Mouse (Mus musculus) lung, postnatal 4 days (tissue): ENCODE results near the gene Fen1.

Source experiments
- DNase-seq, 2 experiments: peaks; one replicate each; pipeline ENCODE4 v3.0.0; 2021

Fen1 gene

DNA sequence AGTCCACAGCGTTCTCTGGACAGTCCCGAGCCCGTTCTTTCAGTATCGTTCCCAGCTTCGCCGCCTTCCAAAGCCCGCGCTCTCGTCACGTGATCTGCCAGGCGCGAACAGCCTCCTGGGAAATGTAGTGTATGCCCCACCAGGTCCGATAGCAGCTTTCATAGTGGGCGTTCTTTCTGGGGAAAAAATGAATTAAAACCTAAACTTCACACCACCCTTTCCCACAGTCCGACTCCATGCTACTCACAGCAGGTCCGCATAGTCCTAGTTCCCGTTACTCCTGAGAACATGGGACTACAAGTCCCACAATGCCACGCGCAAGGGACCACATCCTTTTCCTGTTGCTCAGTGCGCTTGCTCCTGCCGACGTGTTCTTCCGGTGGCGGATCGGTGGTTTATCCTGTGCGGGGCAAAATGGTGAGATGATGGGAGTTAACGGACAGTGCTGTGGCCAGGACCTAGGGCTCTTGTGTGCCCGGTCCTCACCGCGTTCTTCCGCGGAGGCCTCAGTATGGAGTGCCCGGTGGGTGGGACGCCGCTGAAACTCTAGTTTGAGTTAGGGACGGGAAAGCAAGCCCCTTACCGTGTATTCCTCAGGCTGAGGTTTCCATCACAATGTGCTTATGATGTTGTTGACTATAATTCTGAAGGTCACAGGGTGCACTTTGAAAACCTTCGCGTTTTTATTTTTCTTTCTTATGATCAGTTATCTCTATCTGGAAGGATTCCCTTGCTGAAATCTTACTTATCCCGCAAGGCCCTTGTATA is at the start of gene Fen1, which contains the start of gene Tmem258:
Fen1 (minus strand) TSS at position 322 of the 768 bp plus-strand sequence.
Tmem258 (plus strand) TSS at position 167 of the 768 bp plus-strand sequence.
- peak; percentile 91 to 93 for DNase-seq

DNA sequence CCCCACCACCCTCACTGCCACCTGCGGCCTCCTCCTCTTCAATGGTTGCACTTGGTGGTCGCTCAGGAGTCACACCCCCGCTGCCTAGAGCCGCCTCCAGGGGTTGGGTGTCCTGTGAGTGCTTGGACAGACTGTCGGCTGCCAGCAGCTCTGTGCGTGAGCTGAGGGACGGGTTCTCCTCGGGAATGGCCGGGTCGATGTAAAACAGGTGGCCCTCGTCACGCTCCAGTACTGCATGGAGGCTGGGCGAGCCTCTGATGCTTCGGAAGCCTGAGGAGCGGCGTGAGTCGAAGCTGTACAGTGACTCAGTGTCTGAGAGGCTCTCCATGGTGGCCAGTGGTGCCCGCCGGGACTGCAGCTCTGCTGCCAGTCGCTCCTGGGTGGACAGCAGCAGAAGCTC is 44.2 kb upstream of the Fen1 start:
- peak; percentile 32 to 75 for DNase-seq

DNA sequence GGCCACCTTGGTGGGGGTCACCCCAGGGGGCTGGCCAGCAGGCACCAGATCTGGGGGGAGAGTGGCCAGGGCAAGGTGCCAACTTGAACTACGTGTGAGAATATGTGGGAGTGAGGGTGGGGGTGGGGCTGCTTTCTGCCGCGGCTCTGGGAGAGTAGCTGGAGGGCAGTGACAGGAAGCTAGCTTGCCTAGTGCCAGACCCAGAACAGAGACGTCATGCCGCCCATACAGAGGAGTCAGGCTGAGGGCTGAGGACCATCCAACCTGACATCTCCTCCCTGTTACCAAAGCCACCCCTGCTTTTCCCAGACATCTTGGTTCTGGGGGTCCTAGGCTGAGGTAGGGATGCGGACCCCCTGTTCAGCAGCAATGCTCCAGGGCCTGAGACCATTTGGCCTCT is 43.2 kb upstream of the Fen1 start:
- peak in 1 of 2 experiments; percentile 21 for DNase-seq

- peak; percentile 57 to 64 for DNase-seq
Observed at GRCm38 (mm10) chr19:10244183-10244582, 40.2 kb upstream of the Fen1 start.

DNA sequence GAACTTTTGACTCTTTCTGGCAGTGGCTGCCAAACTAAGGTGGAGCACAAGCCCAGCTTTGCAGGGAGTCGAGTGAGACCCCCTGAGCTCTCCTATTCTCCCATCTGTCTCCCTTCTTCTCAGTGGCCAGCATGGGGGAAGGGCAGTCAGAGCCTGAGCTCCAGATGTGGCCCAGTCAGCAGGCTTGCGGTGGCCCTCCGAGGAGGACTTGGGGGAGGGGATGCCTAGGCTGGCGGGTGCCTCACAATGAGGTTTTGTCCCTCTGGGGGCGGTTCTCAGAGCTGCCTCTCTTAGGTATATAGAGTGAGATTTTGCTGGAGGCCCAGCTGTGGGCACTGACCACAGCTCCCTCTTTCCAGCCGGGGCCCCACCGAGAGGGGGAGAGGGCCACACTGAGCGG is 38.9 kb upstream of the Fen1 start:
- no peak for DNase-seq

GRCm38 (mm10) chr19:10240654-10241305 is 36.8 kb upstream of the Fen1 start, which contains the start of gene Myrf:
TSS of gene Myrf (minus strand) at chr19:10240748.
- DNase-seq = peak; percentile 88 to 89

- no peak for DNase-seq
Observed at GRCm38 (mm10) chr19:10239975-10240653, 36.1 kb upstream of the Fen1 start.

DNA sequence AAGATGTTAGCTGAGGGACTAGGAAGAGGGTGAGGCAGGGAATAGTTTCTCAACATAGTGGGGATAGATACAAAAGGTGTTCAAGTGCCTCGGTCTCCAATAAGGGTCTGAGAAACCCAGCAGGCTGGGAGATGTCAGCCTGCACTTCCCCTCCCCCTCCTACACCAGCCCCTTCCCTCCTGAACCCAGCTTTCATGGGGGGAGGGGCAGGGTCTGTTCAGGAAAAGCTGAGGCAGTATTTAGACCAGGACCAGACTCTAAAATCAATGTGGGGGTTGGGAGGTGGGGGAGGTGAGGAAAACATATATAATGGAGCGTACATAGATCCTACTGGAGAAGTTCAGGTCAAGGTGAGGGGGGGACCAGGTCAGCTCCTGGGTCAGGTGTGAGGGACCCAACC is 35.5 kb upstream of the Fen1 start:
- no peak for DNase-seq

DNA sequence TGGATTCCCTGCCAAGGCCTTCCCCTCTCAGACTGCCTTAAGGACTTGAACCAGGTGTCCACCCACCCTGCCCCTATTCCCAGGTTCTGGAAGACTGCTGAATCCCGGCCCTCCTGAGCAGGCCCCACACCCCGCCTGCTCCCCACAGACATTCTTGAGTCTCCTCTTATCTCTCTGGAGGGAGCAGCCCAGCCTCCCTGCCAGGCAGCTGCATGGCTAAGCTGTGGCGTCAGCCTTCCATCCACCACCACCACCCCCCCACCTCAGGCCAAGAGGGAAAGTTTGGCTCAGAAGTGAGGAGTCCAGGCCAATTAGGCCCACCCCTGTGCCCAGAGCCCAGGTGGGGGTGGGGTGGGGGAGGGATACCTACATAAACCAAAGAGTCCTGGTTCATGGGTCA is 34.5 kb upstream of the Fen1 start:
- peak in 1 of 2 experiments; percentile 62 for DNase-seq

- DNase-seq = no peak
Observed at GRCm38 (mm10) chr19:10235784-10236565, 32.0 kb upstream of the Fen1 start.

DNA sequence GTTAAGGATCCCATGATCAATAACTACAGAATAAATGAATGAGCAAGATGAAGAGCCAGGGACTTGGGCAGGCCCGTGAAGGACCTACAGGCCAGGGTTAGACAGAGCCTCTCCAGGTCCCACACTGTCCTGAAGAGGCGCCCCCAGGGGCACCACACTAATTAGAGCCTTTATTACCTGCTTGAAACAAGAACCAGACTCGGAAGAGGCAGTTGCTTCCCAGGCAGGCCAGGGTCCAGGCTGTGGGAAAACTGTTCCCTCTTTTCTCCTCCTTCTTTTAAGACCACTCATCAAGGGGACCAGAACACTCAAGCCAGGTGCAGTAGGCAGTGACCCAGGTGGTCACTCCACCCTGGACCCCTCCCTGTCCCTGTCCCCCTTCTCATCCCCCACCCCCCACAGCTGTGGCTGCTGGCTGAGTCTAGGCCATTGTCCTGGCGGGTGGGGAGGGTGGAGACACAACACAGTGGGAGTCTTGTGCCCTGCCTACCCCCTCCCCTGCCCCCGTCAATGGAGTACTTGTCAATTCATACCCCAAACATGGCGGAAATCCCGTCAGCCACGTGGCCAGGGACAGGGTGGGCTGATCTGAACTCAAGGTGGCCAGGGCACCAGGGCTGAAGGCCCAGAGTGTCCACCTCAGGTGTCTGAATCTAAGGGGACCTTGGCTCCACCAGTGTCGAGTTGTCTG is 28.5 kb upstream of the Fen1 start:
- no peak for DNase-seq

- DNase-seq = no peak
Observed at GRCm38 (mm10) chr19:10231871-10232270, 27.9 kb upstream of the Fen1 start.

GRCm38 (mm10) chr19:10231016-10231415 is 27.0 kb upstream of the Fen1 start:
- no peak for DNase-seq

DNA sequence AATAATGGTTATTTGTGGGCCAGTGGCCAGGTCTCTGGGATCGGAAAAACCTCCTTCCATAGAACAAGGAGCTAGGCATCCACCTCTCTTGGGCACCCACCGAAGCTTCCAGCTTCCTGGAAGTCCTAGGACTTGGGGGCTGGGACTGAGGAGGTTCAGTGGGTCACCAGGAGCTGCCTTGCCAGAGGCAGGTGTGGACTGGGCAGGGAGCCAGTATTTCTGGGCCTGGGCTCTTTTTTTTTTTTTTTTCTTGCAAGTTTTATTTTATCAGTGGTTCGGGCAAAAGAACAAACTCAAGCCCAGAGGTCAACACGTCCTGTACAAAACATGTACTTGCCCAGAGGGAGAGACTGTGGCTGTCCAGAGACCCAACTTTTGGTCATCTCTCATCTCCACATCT is 21.8 kb upstream of the Fen1 start:
- peak in 1 of 2 experiments; percentile 46 for DNase-seq

- DNase-seq = peak in 1 of 2 experiments; percentile 31
Observed at GRCm38 (mm10) chr19:10224637-10225453, 20.9 kb upstream of the Fen1 start.

- no peak for DNase-seq
Observed at GRCm38 (mm10) chr19:10223561-10223960, 19.6 kb upstream of the Fen1 start.

- DNase-seq = no peak
Observed at GRCm38 (mm10) chr19:10222656-10223055, 18.7 kb upstream of the Fen1 start.

GRCm38 (mm10) chr19:10221585-10221984 is 17.6 kb upstream of the Fen1 start:
- no peak for DNase-seq

DNA sequence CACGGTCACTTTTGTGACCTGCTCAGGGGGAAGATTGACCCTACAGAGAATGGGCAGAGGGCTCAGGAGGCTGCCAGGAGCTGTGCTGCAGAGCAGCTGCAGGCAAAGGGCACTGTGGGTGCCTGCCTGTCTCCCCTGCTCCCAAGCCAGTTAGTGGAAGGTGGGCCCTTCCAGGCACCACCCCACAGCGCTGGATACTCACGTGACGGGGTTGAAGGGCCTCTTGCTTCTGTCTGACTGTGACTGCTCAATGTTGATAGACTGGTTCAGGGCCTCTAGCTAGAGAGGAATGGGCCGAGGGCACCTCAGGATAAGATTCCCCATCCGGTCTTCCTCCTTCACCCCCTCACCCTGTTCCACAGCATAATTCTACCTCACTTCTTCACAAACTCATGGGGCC is 15.6 kb upstream of the Fen1 start:
- DNase-seq = peak in 1 of 2 experiments; percentile 57

GRCm38 (mm10) chr19:10219108-10219507 is 15.1 kb upstream of the Fen1 start:
- peak in 1 of 2 experiments; percentile 60 for DNase-seq

DNA sequence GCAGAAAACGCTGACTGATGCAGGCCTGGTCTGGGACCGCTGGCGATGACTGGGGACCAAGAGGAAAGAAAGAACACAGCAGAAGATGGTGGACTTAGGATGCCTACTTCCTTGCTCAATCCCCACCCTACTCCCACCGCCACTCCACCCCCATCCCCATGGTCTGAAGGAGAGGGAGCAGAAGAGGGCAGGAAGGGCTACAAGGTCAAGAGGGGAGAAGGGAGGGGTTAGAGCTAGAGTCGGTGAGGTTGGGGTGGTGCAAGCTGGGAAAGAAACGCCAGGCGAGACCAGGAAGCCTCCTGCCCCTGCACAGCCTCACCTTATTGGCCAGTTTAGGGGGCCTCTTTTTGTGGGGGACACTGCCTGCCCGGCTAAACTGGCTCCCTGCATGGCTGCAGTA is 12.1 kb upstream of the Fen1 start:
- DNase-seq = no peak
